Mouse (Mus musculus) mammary gland, adult 2 months (tissue): Measurements from ENCODE around the gene C1qtnf5. TPM values are rescaled to one million over a fixed set of nuclear protein-coding genes. Genes with fewer than 3 reads are reported as not detected.

Experiments
- polyA plus RNA-seq: library from polyadenylated mRNA; depleted of rRNA; stranded (reverse); fragments of >200 nt; gene quantifications from 2 replicates; pipeline ENCODE4 v1.2.3, GENCODE M21; 2012; ENCODE audit warnings: low replicate concordance; rRNA removed

C1qtnf5 gene
- polyA plus RNA-seq = 24.0 and 37.0 TPM in 2 replicates

GRCm38 (mm10) chr9:44107110-44107509 lies at the start of gene C1qtnf5:
TSS of gene C1qtnf5 (plus strand) at chr9:44107245.

GRCm38 (mm10) chr9:44066785-44067225 lies 40.2 kb upstream of the C1qtnf5 start, which contains the start of gene Usp2:
TSS of gene Usp2 (plus strand) at chr9:44067021.

GRCm38 (mm10) chr9:44101490-44101889 lies 5.6 kb upstream of the C1qtnf5 start, which contains the start of gene Mfrp:
TSS of gene Mfrp (plus strand) at chr9:44101729.

GRCm38 (mm10) chr9:44113105-44113789 lies 6.2 kb downstream of the C1qtnf5 start, which contains the start of the genes Gm49380 and Rnf26:
TSS of gene Gm49380 (minus strand) at chr9:44113500.
TSS of gene Rnf26 (minus strand) at chr9:44113517.

GRCm38 (mm10) chr9:44134101-44134850 lies 27.2 kb downstream of the C1qtnf5 start, which contains the start of gene Mcam:
TSS of gene Mcam (plus strand) at chr9:44134469.

Other genes starting within 250 kb of the C1qtnf5 start
- gene Thy1, start 63.9 kb upstream of the C1qtnf5 start, polyA plus RNA-seq = 359 and 388 TPM in 2 replicates
- gene Usp2, start 40.2 kb upstream of the C1qtnf5 start, polyA plus RNA-seq = 7.0 and 24.7 TPM in 2 replicates
- gene Mfrp, start 5.5 kb upstream of the C1qtnf5 start, polyA plus RNA-seq = 0.14 TPM in 1 of 2 replicates, not detected in the other
- gene Gm49380, start 6.3 kb downstream of the C1qtnf5 start, polyA plus RNA-seq = 0.11 and 0.96 TPM in 2 replicates
- gene Rnf26, start 6.3 kb downstream of the C1qtnf5 start, polyA plus RNA-seq = 28.7 and 45.0 TPM in 2 replicates
- gene Mcam, start 27.2 kb downstream of the C1qtnf5 start, polyA plus RNA-seq = 88.8 and 131 TPM in 2 replicates
- gene Cbl, start 126.8 kb downstream of the C1qtnf5 start, polyA plus RNA-seq = 16.5 and 18.5 TPM in 2 replicates
- not detected in 2 replicates for gene Ccdc153, start 133.4 kb downstream of the C1qtnf5 start, polyA plus RNA-seq
- 0.18 and 0.29 TPM in 2 replicates for gene Pdzd3, start 144.2 kb downstream of the C1qtnf5 start, polyA plus RNA-seq
- 23.6 and 24.3 TPM in 2 replicates for gene Nlrx1, start 161.4 kb downstream of the C1qtnf5 start, polyA plus RNA-seq
- 4.3 and 5.5 TPM in 2 replicates for gene Abcg4, start 181.4 kb downstream of the C1qtnf5 start, polyA plus RNA-seq
- gene Hinfp, start 198.4 kb downstream of the C1qtnf5 start, polyA plus RNA-seq = 25.9 and 36.6 TPM in 2 replicates
- gene C2cd2l, start 213.0 kb downstream of the C1qtnf5 start, polyA plus RNA-seq = 59.1 and 101 TPM in 2 replicates
- 54.1 and 77.4 TPM in 2 replicates for gene Dpagt1, start 218.8 kb downstream of the C1qtnf5 start, polyA plus RNA-seq
- gene H2afx, start 227.4 kb downstream of the C1qtnf5 start, polyA plus RNA-seq = 39.0 and 130 TPM in 2 replicates
- gene Hmbs, start 237.0 kb downstream of the C1qtnf5 start, polyA plus RNA-seq = 41.3 and 52.7 TPM in 2 replicates